Mouse (Mus musculus) retina, adult 2 months (tissue): ENCODE data around the gene Cep131.

Source experiments
- DNase-seq: peaks from one replicate; pipeline ENCODE4 v3.0.0-alpha.2; 2012; ENCODE audit warnings: low read depth, low spot score

Cep131 gene

DNA sequence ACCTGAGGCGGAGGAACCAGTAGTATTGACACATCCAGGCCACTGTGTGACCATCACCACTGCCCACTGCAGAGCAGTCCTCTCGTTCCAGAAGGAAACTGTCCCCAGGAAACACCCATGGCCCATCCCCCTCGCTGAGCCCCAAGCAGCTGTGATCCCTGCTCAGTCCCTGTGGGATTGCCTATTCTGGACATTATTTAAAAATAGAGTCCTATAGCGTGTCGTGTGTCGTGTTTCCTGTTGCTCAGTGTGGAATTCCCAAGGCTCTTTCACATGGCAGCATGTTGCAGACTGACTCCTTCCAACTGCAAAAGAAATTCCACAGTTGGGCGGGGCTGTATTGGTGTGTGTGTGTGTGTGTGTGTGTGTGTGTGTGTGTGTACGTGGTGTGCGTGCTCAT, 34.4 kb downstream of the Cep131 start:
- no peak for DNase-seq

DNA sequence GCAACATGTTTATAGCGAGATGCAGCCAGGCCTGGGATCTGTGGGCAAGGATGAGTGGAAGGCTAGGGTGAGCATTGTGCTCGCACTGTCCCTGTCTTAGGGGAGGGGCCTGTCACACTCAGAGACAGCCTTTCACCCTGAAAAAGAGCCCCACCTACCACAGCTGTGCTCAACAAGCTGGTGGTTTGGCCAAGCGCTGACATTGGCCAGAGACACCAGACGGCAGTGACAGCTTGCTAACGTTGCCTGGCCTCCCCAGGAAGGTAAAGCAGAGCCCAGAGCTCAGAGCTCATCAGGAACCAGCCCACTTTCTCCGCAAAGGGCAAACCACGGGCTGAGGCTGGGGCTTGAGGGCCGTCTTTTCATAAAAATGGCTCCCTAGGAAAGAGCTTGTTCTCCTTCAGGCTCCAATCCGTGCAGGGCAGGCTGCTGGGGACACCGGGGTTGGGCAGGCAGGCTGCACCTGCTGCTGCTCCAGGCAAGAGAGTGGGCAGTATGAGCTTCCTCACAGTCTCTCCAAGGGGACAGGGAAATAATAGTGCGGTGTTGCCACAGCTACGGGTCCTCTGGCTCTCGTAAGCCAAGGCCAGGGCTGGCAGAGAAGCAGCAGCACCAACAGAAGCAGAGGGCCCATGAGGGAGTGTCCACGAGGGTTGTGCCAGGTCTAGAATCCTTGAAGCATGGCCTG, 35.4 kb downstream of the Cep131 start:
- DNase-seq, result no peak

DNA sequence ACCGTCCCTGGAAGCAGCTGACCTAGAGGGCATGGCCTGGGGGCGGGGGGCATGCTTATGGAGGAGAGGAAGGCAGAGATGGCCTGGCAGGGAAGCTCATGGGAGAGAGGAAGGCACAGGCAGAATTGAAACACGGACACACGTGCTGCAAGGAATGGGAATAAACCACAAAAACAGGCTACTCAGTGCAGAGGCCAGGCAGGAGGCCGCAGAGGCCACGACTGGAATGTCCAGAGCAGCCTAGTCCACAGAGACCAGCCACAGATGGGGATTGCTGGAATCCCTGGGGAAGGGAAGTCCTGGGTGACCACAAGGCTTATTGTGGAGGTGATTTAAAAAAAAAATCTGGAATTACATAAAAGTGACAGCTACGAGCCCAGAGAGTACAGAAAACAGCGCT, 37.6 kb downstream of the Cep131 start:
- no peak for DNase-seq

DNA sequence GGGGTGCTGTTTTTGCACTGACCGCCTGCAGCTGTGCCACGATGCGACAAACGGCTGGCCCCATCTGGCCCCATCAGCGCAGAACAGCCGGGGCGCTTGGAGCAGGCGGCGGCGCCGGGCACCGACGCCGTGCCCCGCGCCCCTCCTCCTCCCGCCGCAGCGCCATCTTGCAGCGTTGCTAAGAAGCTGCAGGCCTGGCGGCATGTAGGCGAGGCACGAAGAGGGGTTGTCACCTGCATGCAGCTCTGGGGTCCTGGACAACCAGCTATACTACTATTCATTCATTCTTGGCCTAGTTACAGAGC, 38.4 kb downstream of the Cep131 start:
- DNase-seq, result no peak

DNA sequence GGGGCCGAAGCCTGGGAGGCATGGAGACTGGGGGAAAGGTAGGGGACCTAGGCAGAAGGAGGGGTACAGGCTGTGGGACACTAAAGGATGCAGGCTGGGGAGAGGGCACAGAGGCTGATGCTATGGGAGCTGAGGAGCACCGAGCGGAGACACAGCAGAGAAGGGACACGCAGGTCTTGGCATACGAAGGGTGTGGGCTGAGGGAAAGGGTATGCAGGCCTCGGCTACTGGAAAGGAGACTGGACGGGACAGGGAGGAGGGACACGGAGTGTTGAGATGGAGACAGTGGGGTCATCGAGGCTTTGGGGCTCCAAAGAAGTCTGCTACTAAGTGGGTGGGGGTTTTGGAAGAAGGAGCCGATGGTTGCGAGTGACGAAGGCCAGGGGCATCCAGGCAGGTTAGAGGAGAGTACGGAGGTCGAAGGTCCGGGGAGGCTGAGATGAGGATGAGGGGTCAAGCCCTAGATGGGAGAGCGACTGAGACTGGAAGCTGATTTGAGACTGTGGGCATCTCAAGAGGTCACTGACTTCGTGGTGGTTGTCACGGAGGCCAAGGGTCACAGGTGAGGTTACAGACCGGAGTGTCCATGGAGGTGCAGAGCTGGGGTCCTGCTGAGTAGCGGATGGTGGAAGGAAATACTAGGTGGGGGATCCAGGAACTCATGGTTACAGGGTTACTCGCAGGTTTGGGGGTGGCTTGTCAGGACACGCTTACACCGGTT, 38.9 kb downstream of the Cep131 start:
- DNase-seq, result no peak

DNA sequence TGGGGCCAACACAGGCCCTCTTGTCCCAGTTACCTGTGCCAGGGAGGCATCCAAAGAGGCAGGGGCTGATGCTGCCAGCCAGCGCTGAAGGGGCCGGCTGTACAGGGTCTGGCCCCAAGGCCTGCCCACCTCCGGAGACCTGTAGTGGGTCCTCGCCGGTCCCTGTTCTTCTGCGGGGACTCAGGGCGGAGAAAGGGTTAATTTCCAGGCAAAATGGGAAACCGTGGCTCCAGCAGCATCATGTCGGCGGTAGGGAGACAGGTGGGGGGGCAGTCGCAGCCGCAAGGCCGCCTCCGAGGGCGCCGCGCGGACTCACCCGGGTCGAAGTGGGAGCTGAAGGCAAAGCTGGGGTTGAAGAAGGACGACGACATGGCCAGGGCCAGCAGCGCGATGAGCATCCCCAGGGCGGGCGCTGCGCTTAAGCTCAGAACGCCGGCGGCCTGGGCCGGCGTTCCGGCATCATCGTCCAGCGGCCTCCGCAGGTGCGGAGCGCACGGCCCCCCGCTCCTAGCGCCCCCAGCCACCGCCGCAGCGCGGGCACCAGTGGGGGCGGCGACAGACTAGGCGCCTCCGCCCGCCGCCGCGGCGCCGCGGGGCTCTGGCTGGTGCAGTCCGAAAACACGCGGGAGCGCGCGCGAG, 40.0 kb downstream of the Cep131 start, which contains the start of gene Aatk:
TSS of gene Aatk (minus strand) at position 615 of the 639 bp plus-strand sequence.
- no peak for DNase-seq

DNA sequence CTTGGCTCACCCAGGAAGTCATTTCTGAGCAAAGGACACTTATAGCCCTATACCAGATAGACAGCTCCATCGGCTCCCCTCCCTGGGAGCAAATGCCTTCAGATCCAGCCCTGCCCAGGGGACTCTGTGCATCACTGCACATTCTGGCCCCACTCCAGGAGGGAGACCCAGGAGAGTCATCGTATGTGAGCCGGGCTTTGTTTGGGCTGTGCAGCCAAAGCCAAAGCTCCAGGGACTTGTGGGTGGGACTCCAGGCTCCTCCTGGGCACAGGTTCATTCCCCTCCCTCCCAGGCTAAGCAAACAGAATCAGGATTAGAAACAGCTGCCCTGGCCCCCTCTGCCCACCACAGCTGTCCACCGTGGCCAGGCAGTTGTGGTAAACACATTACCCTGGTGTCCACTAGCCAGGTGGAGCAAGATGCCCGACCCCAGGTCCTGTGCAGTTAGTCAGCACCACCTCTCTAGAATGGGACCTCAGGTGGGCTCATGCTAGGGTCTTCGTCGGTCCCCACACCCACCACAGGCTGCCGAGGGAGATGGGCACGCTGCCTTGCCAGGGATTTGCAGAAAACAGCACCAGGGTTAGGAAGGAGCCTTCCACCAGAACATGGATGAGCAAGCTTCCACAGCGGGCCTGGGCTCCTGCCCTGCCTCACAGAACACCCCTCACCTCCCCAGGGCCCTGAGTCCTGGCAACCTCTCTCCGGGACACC, 40.6 kb downstream of the Cep131 start:
- DNase-seq, result no peak

DNA sequence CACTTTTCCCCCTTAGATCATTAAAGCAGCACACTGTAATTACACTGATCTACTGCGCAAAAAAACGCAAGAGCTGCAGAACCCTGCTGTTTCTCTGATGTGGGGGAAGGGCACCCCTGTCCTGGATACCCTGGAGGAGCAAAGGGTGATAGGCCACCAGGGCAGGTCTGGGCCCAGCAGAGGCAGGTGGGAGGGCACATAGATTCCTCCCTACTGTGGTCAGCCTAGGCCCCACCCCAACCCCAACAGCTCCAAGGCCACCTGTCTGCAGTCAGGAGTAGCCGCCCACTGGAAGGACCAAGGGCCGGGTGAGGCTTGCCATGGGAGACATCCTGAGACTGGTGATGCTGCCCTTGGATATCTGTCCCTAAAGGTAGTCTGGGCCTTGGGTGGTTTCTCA, 41.3 kb downstream of the Cep131 start:
- no peak for DNase-seq

DNA sequence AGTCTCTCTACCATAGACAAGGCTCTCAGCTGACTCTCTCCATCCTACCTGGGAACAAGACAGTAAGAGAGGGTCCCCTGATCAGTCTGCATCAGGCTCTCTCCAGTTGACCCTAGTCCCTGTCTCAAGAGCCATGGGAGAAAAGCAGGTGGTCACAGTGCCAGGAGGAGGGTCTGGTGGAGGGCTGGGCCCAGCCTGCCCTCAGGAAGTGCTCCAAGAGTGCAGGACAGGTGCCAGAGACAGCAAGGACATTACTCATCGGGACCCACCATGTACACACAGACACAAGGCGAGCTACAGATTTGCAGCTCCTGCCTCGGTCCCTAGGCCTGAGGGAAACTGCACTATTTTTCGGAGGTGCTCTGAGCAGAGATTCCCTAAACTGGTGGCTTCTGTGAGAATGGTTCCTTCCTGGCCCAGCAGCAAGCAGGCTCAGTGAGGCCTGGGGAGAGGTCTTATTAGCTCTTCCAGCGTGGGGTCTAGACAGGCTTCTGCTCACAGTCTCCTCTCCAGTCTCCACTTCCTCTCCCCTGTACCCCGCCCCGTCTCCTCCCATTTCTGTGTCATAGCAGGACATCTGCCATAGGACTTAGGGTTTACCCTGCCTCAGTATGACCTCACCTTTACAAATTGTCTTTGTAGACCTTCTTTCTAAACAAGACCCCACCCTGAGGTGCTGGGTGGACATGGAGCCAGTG, 44.3 kb downstream of the Cep131 start:
- no peak for DNase-seq

DNA sequence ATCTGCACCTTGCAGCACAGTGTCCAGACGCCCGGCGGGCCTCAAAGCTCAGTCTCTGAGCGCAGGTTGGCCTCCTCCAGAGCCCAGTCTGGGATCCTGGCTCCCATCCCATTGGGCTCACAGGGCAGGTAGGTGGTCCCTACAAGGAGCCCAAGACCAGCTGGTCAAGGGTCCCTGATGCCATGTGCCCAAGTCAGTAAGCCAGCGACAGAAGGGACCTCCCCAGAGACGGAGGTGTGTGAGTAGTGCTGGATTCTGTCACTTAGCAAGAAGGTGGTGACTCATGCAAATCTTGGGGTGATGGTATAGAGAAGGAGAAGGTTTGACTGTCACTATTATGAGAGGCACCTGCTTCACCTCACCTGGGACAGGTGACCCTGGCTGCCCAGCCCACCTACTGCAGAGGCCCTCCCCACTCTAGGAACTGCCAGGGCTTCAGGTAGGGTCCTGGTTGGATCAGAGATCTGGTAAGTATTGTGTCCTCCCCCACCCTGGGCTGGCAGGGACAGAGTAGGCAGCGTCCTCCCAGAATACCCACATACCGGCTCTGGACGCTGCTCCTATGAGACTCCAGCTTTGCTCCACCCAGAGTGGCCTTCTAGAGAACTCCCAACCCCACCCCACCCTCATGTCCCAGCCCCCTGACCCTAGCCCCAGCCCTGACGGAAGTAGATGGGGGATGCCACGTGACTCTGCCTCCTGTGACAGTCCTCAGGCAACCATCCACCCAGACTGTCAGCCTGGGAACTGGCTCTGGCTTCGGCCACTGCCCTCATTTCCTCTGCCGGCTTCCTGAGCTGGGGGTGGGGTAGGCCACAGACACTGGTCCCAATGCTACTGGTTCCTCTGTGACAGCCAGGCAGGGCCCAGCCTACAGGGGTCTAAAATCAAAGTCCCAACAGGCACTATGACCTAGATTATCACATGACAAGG, 45.2 kb downstream of the Cep131 start:
- DNase-seq, result no peak

DNA sequence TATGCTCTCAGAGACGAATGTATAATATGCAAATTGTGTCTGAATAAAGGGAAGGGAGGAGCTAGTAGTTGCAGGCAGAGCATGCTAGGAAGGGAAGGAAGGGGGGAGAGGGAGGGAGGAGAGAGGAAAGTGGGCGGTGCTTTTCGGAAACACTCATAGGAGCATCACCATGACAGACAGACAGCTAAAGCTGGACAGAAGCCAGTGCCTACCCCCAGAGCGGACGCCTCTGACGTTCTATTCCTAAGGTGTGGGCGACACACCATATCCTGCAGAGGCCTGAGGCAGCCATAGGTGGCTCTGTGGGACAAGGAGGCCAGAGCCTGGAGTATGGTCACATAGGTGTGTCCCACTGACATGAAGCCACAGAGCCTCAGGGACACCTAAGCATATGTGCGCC, 46.2 kb downstream of the Cep131 start:
- no peak for DNase-seq

DNA sequence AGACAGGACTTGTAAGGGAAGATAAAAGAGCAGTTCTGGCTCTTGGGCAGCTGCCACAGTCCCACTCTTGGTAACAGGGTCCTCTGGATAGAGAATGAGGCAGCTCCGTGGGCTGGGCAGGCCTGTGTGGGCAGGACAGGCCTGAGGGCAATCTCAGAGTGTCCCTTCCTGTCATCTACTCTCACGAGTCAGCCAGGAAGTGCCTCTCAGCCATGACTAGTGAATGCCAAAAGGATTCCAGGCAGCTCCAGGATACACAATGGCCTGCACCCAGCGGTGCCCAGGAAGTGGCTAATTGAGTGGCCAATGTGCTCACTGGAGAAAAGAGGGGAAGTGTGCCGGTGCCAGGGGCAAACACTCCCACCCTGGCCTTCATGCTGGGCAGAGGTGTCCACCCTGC, 47.0 kb downstream of the Cep131 start:
- no peak for DNase-seq

DNA sequence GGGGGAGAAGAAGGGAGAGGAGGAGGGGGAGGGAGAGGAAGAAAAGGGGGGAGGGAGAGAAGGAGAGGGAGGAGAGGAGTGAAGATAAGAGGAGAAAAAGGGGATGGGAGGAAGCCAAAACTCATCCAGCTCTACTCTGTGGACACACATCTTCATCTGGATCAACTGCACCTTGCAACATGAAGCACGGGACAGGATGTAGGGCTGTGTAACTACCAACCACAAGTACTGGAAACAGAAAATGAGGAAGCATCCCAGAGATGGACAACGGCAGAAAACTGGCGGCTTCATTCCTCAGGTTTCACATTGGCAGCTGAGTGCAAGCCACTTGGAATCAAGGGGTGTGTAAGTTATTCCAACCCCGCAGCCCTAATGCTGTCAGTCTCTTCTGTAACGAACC, 51.9 kb downstream of the Cep131 start:
- DNase-seq, result no peak

DNA sequence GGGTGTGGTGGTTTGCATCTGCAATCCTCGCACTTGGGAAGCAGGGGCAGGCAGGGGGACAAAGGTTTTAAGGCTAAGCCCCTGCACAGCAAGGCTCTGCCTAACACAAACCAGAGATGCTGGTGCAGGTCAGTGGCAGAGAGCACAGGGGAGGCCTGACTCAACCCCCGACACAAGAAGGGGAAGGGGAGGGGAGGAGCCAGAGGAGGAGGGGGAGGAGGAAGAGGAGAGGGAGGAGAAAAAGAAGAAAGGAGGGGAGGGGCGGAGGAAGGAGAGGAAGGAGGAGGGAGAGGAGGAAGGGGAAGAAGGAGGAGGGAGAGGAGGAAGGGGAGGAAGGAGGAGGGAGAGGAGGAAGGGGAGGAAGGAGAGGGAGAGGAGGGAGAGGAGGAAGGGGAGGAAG, 52.3 kb downstream of the Cep131 start:
- DNase-seq, result no peak

DNA sequence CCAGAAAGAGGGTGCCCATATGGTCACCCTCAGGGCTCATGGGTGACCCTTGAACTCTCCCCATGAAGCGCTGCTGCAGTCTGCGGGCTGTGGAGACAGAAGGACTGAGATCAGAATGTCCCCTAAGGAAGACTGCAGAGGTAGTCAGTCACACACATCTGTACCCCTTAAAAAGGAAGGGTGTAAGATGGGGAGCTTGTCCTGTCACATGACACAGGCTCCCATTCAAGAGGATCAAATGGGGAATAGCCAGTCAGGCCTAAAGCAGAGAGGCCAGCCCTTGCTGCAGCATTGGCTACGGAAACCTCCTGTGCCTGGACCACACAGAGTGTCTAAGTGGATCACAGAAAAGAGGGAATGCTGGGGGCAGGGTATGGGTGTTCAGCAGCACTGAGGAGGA, 53.2 kb downstream of the Cep131 start:
- no peak for DNase-seq

DNA sequence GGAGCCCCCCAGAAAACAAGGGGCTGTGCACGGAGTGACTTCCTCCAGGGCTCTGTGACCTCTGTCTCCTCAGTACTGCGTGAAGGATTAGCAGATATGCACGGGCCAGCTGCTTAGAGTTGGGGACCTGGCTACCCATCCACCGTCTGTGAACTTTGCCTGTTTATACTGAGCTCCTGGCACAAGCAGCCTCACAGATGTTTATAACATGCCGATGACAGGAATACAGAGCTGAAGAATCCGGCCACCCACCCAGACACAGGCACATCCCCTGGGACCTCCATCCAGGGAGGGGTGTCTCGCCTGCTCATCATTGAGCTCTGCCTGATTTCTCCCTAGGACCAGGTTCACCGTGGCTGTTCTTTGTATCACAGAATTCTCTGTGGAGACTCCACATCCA, 54.6 kb downstream of the Cep131 start:
- no peak for DNase-seq

DNA sequence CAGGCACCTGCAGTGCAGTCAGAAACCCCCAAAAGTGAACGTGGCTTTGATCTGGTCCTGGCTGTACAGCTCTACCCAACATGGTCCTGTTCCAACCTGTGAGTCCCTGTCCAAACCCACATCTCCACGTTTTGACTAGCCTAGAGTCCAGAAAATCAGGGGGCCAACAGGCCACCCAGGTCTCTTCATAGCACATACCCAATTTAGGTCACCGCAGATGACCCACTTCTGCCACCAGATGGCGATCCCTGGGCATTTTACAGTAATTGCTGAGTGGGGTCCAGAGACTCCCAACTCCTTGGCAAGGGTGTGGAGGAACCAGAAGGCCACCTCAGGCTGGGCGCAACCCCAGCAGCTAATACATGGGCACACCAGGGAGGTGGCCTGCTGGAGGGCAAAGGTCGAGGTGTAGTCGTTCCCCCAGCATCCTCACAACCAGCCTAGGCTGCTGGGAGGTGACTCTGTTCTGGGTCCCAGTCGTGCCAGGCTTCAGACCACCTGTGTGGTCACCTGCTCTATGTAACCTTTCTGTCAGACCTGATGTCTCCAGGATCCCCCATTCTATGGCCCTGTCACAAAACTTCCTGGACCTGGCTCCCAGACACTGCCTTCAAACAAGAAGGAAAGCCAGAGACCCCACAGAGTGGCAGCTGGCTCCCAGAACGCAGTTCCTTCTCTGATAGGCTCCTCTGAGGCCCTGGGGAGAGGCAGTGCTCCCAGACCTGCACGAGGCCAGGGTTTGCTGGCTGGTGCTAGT, 56.3 kb downstream of the Cep131 start:
- no peak for DNase-seq

DNA sequence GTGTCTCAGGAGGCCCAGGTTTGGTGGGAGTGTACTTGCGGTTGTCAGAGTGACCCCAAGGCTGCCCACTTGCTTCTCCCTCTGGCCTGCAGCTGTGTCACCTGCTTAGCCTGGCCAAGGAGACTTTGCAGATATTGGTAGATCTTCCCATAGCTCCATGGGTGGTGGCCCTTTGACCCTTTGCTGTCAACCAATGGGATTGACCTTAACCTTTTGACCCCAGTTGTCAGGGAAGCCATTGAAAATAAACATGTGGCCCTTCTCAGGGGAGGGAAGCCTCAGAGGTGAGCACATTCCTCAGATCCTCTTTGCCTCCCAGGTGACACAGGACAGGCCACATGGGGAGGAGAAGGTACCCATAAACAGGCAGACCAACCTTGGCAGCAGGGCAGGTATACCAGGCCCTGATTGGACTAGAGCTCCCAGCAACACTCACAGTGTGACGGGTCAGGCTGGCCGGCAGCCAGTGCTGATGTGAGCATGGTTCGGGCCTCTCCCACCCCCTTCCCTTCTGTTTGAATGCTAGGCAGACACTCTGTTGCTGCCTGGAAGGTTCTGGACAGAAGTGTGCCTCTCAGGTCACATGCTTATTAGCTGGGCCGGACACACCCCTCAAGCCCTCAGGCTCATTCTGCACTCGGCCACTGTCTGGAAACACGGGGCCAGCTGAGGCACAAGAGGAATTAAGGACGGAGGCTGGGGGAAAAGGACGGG, 57.0 kb downstream of the Cep131 start:
- DNase-seq, result no peak

DNA sequence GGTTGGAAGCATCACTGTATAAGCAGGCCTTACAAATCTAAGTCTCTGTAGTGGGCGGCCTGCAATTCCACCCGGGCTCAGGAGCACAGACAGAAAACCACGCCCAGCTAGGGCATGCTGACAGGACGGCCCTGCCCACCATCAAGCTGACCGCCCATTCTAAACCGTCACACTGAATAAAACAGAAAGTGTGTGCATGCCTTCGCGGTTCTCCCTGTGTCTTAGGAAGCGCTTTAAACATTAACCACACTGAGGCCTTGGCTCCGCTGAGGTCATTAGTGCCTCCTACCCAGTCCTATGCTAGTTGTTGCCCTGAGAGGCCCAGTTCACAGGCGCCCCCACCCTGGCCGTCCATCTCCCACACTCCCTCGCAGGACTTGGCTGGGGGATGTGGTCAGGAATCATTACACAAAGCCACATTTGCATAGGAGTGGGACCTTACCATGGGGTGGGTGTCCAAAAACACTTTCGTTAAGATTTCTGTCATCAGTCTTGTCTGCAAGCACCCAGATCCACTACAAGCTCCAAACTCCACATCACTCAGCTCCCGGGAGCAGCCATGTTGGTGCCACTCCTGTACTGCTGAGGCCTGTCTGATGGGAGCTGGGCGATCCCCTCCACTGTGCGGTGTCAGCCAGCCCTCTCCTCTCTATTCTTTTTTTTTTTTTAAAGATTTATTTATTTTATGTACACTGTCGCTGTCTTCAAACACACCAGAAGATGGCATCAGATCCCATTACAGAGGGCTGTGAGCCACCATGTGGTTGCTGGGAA, 58.1 kb downstream of the Cep131 start:
- DNase-seq, result no peak
